Mouse (Mus musculus): ENCODE measurements around the gene Itgb8. TPM values are rescaled to one million over a fixed set of nuclear protein-coding genes. Genes with fewer than 3 reads are reported as not detected.

Itgb8 gene
- total RNA-seq (2023) = not detected in 2 replicates

DNA sequence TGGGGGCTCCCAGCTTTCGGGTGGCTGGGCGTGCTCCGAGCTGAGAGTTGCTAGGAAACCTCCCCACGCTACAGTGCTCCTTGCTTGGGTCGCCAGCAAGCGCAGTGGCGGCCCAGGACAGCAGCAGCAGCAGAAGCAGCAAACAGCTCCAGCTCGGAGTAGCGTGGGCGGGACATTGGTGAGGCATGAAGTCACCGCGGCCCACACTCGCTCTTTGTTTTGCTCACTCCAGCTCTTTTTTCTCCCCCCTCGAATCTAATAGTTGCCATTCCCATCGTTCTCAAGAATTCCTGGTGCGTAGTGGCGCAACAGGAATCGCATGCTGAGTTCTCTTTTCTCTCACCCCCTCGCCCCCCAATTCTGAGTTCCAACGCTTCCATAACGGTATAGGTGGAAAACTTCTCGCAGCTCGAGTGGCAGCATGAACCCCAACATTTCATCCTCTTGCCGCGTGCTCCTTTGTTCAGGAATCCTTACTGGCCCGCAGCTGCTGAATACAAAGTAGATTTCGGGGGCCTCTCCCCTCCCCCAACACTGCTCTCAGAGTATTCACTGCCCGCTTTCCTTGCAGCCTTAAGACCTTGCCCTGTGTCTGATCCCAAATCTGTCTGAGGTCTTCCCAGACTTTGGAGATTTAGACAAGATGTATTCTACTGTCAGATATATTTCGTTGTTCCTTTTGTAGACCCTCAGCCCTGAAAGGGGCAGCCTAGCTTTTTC is at the start of gene Itgb8:
Gene Itgb8, minus strand, starts transcription at position 107 of the 720 bp plus-strand sequence.

Other genes starting within 250 kb of the Itgb8 start
- not detected in 2 replicates for gene Macc1, start 75.5 kb upstream of the Itgb8 start, total RNA-seq (2023)

Measured in neutrophil, adult 65 days (primary cell).